Mouse (Mus musculus): Measurements from ENCODE around the gene Flnb. TPM values are rescaled to one million over a fixed set of nuclear protein-coding genes. Genes with fewer than 3 reads are reported as not detected.

Flnb gene
- polyA plus RNA-seq, 1 experiment = 37.2 TPM

- Histone ChIP-seq H3K36me3 (ENCODE audit: control insufficient read depth, insufficient read depth, low read length) (peaks cover 5% of the 10 kb centered on the region; the same call in 1 of the 2 replicates), H3K4me3 (ENCODE audit: insufficient read depth, low read depth, low read length) (no peak overlapping the region), H3K27ac (ENCODE audit: insufficient read depth, low read depth, low read length) (no peak overlapping the region), H3K4me1 (ENCODE audit: control insufficient read depth, insufficient read depth, low read length) (no peaks in the 10 kb centered on the region), H3K27me3 (replicated peaks; ENCODE audit: control insufficient read depth, insufficient read depth, low read length) (no peaks in the 10 kb centered on the region)
- TF ChIP-seq CTCF (conservative IDR thresholded peaks at IDR 0.05; ENCODE audit: insufficient read depth, insufficient read length, low read depth, low read length) = no peak
- TF ChIP-seq POLR2A (IDR thresholded peaks at IDR 0.05; ENCODE audit: low read depth, low read length) = no peak
- DNase-seq = no peak
Measured at GRCm38 (mm10) chr14:7891401-7891800, 73.6 kb downstream of the Flnb start.

GRCm38 (mm10) chr14:7896126-7896525 is 78.4 kb downstream of the Flnb start:
- Histone ChIP-seq H3K27ac (ENCODE audit: insufficient read depth, low read depth, low read length) (peak overlapping the region; percentile 25; the same call in 1 of the 2 replicates), H3K27me3 (replicated peaks; ENCODE audit: control insufficient read depth, insufficient read depth, low read length) (no peaks in the 10 kb centered on the region), H3K4me1 (ENCODE audit: control insufficient read depth, insufficient read depth, low read length) (peaks cover 10% of the 10 kb centered on the region), H3K4me3 (ENCODE audit: insufficient read depth, low read depth, low read length) (no peak overlapping the region), H3K36me3 (ENCODE audit: control insufficient read depth, insufficient read depth, low read length) (peaks cover 3% of the 10 kb centered on the region; the same call in 1 of the 2 replicates)
- WGBS = 72% methylated on average over 9 of the region's 9 CpGs
- TF ChIP-seq POLR2A (IDR thresholded peaks at IDR 0.05; ENCODE audit: low read depth, low read length) (no peak), CTCF (conservative IDR thresholded peaks at IDR 0.05; ENCODE audit: insufficient read depth, insufficient read length, low read depth, low read length) (no peak)
- DNase-seq = peak; percentile 72

GRCm38 (mm10) chr14:7896699-7897098 is 78.9 kb downstream of the Flnb start:
- 90% methylated on average over 1 of the region's 1 CpGs for WGBS
- no peak for TF ChIP-seq POLR2A (IDR thresholded peaks at IDR 0.05; ENCODE audit: low read depth, low read length)
- no peak for TF ChIP-seq CTCF (conservative IDR thresholded peaks at IDR 0.05; ENCODE audit: insufficient read depth, insufficient read length, low read depth, low read length)
- H3K4me1 ChIP-seq (ENCODE audit: control insufficient read depth, insufficient read depth, low read length) = peaks cover 15% of the 10 kb centered on the region
- H3K27ac ChIP-seq (ENCODE audit: insufficient read depth, low read depth, low read length) = 0 out of 2 replicates have a peak overlapping the region, but pooled peaks have one; percentile 24
- no peaks in the 10 kb centered on the region for H3K27me3 ChIP-seq (replicated peaks; ENCODE audit: control insufficient read depth, insufficient read depth, low read length)
- no peak for DNase-seq
- H3K4me3 ChIP-seq (ENCODE audit: insufficient read depth, low read depth, low read length) = no peak overlapping the region
- H3K36me3 ChIP-seq (ENCODE audit: control insufficient read depth, insufficient read depth, low read length) = peaks cover 3% of the 10 kb centered on the region; the same call in 1 of the 2 replicates

GRCm38 (mm10) chr14:7899986-7900385 is 82.2 kb downstream of the Flnb start:
- TF ChIP-seq CTCF (conservative IDR thresholded peaks at IDR 0.05; ENCODE audit: insufficient read depth, insufficient read length, low read depth, low read length) (no peak), POLR2A (IDR thresholded peaks at IDR 0.05; ENCODE audit: low read depth, low read length) (no peak)
- Histone ChIP-seq H3K4me1 (ENCODE audit: control insufficient read depth, insufficient read depth, low read length) (peaks cover 18% of the 10 kb centered on the region), H3K27me3 (replicated peaks; ENCODE audit: control insufficient read depth, insufficient read depth, low read length) (no peaks in the 10 kb centered on the region), H3K27ac (ENCODE audit: insufficient read depth, low read depth, low read length) (peak overlapping the region; percentile 25; the same call in 1 of the 2 replicates), H3K36me3 (ENCODE audit: control insufficient read depth, insufficient read depth, low read length) (no peaks in the 10 kb centered on the region), H3K4me3 (ENCODE audit: insufficient read depth, low read depth, low read length) (no peak overlapping the region)
- WGBS = 31% methylated on average over 3 of the region's 3 CpGs
- DNase-seq = no peak

GRCm38 (mm10) chr14:7900481-7901049 is 82.8 kb downstream of the Flnb start:
- H3K36me3 ChIP-seq (ENCODE audit: control insufficient read depth, insufficient read depth, low read length) = no peaks in the 10 kb centered on the region
- peaks cover 18% of the 10 kb centered on the region for H3K4me1 ChIP-seq (ENCODE audit: control insufficient read depth, insufficient read depth, low read length)
- no peak for TF ChIP-seq POLR2A (IDR thresholded peaks at IDR 0.05; ENCODE audit: low read depth, low read length)
- no peak for TF ChIP-seq CTCF (conservative IDR thresholded peaks at IDR 0.05; ENCODE audit: insufficient read depth, insufficient read length, low read depth, low read length)
- peak; percentile 42 for DNase-seq
- WGBS = 37% methylated on average over 11 of the region's 11 CpGs
- no peaks in the 10 kb centered on the region for H3K27me3 ChIP-seq (replicated peaks; ENCODE audit: control insufficient read depth, insufficient read depth, low read length)
- no peak overlapping the region for H3K4me3 ChIP-seq (ENCODE audit: insufficient read depth, low read depth, low read length)
- peak overlapping the region; percentile 25; the same call in 1 of the 2 replicates for H3K27ac ChIP-seq (ENCODE audit: insufficient read depth, low read depth, low read length)

- H3K36me3 ChIP-seq (ENCODE audit: control insufficient read depth, insufficient read depth, low read length) = no peaks in the 10 kb centered on the region; the same call in 1 of the 2 replicates
- H3K27me3 ChIP-seq (replicated peaks; ENCODE audit: control insufficient read depth, insufficient read depth, low read length) = no peaks in the 10 kb centered on the region
- WGBS = 38% methylated on average over 12 of the region's 12 CpGs
- no peak overlapping the region for H3K4me3 ChIP-seq (ENCODE audit: insufficient read depth, low read depth, low read length)
- H3K27ac ChIP-seq (ENCODE audit: insufficient read depth, low read depth, low read length) = peak overlapping the region; percentile 45; the same call in 1 of the 2 replicates
- H3K4me1 ChIP-seq (ENCODE audit: control insufficient read depth, insufficient read depth, low read length) = peaks cover 18% of the 10 kb centered on the region
- TF ChIP-seq POLR2A (IDR thresholded peaks at IDR 0.05; ENCODE audit: low read depth, low read length) = no peak
- TF ChIP-seq CTCF (conservative IDR thresholded peaks at IDR 0.05; ENCODE audit: insufficient read depth, insufficient read length, low read depth, low read length) = no peak
- peak; percentile 58 for DNase-seq
Measured at GRCm38 (mm10) chr14:7901484-7902240, 83.9 kb downstream of the Flnb start.

GRCm38 (mm10) chr14:7907058-7907457 is 89.3 kb downstream of the Flnb start:
- Histone ChIP-seq H3K27me3 (replicated peaks; ENCODE audit: control insufficient read depth, insufficient read depth, low read length) (no peaks in the 10 kb centered on the region), H3K4me1 (ENCODE audit: control insufficient read depth, insufficient read depth, low read length) (0 out of 2 replicates have a peak, but pooled peaks cover under 1% of the 10 kb centered on the region), H3K36me3 (ENCODE audit: control insufficient read depth, insufficient read depth, low read length) (peaks cover 3% of the 10 kb centered on the region), H3K4me3 (ENCODE audit: insufficient read depth, low read depth, low read length) (no peak overlapping the region), H3K27ac (ENCODE audit: insufficient read depth, low read depth, low read length) (no peak overlapping the region)
- DNase-seq = no peak
- TF ChIP-seq POLR2A (IDR thresholded peaks at IDR 0.05; ENCODE audit: low read depth, low read length) = no peak
- TF ChIP-seq CTCF (conservative IDR thresholded peaks at IDR 0.05; ENCODE audit: insufficient read depth, insufficient read length, low read depth, low read length) = no peak
- 71% methylated on average over 11 of the region's 11 CpGs for WGBS
